Mouse (Mus musculus) left cerebral cortex, adult 8-10 months (tissue): ENCODE data around the gene Gpr183. TPM values are rescaled to one million over a fixed set of nuclear protein-coding genes. Genes with fewer than 3 reads are reported as not detected.

ENCODE experiments used
- DNase-seq, 2 experiments: peaks; one replicate each; pipeline ENCODE4 v3.0.0; 2022; ENCODE audit warnings: low spot score in 2 of 2
- total RNA-seq, 4 experiments: library from RNA; stranded (reverse); gene quantifications; 2 replicates each; pipeline ENCODE4 v1.2.4; 2022

The Gpr183 gene
- total RNA-seq, 4 experiments from 2014 or later = 0.44 to 2.6 (median 1.2) TPM

GRCm38 (mm10) chr14:121932180-121932579 is 32.8 kb downstream of the Gpr183 start:
- DNase-seq = no peak

- DNase-seq = no peak
Observed at GRCm38 (mm10) chr14:121931594-121931993, 33.4 kb downstream of the Gpr183 start.

GRCm38 (mm10) chr14:121930731-121931383 is 34.1 kb downstream of the Gpr183 start:
- no peak for DNase-seq

- no peak for DNase-seq
Observed at GRCm38 (mm10) chr14:121929243-121929951, 35.6 kb downstream of the Gpr183 start.

DNA sequence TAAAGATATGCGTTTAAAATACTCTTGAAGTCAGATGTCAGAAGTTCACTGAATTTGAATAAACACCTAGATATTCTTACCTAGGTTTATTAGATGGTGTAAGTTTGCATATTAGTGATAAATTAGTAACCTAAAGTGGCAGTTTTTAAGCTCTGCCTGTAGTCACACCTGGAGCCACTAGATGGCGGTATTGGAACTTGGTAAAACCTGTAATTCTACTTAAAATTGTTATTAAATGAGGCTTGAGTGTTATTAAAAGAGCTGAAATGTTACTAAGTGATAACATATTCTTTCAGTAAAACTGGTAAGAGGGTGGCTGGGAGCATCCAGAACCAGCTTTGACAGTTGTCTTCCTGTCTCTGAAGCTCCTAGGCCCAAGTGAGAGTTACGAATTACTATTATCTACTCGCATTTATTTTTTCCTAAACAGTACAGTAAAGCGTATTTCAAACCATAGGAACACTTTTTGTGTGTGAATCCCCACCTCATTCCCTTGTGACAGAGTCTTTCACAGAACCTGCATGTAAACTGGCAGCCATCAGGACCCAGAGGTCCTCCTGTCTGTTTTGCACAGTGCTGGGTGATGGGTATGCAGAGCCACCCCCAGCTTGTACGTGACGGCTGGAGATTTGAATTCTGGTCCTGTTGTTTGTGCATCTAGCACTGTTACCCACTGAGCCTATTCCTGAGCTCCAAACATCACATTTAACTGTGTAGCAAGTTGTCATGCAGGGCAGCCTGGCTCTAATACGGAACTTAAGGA is 36.4 kb downstream of the Gpr183 start:
- no peak for DNase-seq

- DNase-seq = no peak
Observed at GRCm38 (mm10) chr14:121927451-121927850, 37.5 kb downstream of the Gpr183 start.

- no peak for DNase-seq
Observed at GRCm38 (mm10) chr14:121926901-121927300, 38.1 kb downstream of the Gpr183 start.

- DNase-seq = no peak
Observed at GRCm38 (mm10) chr14:121924876-121925275, 40.1 kb downstream of the Gpr183 start.

GRCm38 (mm10) chr14:121922731-121923130 is 42.3 kb downstream of the Gpr183 start:
- DNase-seq = peak in 1 of 2 experiments; percentile 2

- DNase-seq = peak in 1 of 2 experiments; percentile 1
Observed at GRCm38 (mm10) chr14:121922016-121922415, 43.0 kb downstream of the Gpr183 start.

- peak in 1 of 2 experiments; percentile 4 for DNase-seq
Observed at GRCm38 (mm10) chr14:121920511-121921124, 44.4 kb downstream of the Gpr183 start.

DNA sequence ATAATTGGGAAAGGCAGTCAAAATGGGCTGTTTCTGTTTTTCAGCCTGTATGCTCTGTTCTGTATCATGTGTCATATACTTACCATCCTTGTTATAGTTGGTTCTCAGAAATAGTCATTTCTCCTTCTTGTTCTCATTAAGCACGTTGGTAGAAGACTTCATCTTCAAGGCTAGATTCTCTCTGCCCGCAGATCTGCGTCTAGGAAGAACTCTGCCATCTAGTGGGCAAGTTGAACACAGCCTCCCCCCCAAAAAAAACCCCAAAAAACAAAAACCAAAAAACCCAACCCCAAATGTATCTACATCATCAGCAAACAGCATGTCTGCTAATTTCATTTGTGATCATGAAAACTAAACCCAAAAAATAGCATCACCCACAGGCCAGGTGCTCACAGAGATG is 45.2 kb downstream of the Gpr183 start:
- DNase-seq = peak in 1 of 2 experiments; percentile 2

GRCm38 (mm10) chr14:121918266-121918665 is 46.7 kb downstream of the Gpr183 start:
- peak in 1 of 2 experiments; percentile 0 for DNase-seq

DNA sequence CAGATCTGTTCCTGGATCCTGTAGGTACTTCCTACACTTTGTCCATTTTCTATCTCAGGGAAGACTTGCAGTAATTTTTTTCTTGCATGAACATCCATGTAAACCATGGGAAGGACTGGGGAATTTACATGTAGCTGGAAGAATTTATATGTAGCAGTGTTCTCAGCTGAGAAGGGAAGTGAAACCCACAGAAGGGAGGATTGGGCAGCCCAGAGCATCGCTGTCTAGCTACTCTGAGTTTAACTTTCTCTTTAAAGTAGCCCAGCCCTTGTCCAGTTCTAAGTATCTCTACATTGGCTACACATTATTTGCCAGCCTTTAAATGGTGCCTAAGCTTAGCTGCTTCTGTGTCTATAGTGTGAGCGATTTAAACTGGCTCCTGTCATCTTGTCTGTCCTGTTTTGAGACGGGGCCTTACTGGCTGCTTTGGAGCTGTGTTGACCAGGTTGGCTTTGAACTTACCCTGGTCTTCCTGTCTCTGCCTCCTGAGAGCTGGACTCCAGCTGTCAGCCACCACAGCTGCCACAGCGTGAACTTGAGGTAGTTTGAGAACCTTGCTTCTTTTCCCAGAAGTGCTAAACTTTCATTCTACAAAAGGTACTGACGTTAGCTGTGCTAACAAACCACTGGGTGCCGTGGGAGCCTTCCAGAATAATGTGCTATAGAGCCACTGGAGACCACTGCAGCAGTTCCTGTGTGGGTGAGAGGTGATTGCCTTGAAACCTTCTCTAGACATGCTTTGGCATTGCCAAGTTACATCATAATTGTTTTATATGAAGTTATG is 48.5 kb downstream of the Gpr183 start:
- DNase-seq = no peak

DNA sequence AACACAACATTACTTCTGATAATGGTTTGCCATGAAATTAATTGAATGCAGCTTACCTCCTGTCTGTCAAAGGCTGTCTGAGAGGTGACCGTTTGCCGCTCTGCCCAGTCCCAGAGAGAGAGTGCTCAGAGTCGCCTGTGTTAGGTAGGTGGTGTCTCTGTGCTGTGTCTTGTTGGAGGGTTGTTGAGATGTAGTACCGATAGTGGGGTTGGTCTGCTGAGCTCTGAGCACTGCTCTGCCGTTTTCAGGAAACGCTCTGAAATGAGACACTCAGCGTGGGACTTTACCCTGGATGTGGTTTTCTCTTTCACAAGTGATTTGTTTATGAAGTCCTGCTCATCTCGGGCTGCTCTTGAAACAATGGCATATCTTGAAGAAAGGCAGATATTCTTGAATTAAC is 49.4 kb downstream of the Gpr183 start, which contains the start of gene Gpr18:
Gene Gpr18 (minus strand): TSS at position 161 of the 400 bp plus-strand sequence.
- DNase-seq = no peak

DNA sequence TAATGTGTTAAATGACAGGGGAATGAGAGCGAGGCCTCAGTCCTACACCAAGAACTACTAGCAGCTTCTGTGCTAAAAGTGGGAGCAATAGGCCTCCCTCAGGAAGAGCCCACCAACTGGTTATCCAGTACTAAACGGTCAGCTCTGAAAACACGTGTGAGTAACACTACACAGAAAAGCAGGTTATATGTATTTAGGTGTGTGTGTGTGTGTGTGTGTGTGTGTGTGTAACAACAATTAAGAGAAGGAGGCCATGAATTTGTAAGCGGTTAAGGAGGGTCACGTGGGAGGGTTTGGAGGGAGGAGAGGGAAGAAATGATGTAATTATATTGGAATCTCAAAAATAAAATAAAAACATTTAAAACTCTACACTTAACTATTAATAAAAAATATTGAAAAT is 49.9 kb downstream of the Gpr183 start:
- DNase-seq = no peak

DNA sequence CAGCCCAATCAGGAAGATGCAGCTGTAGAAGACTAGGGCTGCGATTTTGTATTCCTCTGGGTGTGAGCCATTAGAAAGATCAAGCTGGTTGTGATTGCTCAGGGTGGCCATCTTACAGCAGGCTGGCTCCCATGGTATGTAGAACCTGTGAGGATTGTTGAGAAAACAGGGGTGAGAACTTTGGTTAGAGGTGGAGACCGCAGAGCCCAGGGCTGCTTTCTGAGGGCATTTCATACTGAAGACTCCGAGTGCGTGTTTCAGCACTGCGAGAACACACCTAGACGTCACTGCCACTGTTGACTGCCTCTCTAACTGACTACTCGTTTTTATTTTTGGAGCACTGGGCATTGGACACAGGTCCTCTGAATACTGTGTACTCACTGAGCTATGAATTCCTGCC is 52.5 kb downstream of the Gpr183 start:
- no peak for DNase-seq

- DNase-seq = no peak
Observed at GRCm38 (mm10) chr14:121909868-121910267, 55.1 kb downstream of the Gpr183 start.

DNA sequence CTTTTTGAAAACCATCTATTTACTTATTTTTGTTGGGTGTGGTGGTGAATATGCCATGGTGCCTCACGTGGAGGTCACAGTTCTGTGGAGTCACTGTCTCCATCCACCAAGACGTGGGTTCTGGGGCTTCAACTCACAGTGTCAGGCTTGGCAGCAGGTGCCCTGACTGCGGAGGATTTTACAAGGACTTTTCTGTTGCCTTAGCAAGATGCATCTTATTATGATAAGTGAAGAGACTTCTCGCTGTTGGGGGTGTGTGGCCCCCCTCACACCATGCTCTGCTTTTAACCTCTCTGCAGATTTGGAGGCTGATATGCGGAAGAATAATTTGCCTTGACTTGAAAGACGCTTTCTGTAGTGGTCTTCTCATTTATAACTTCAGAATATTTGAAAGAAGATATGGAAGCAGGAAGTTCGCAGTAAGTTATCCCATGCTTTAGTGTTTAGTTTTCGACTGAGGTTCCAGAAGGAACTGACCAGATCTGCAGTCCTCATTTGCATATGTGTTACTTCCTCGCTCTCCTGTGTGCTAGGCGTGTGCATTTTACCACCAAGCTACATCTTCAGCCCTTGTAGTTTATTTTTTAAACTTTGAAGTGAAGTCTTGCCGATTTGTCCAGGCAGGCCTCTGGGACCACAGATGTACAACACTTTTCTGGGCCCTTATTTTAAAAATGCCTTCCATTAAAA is 57.9 kb downstream of the Gpr183 start:
- no peak for DNase-seq

DNA sequence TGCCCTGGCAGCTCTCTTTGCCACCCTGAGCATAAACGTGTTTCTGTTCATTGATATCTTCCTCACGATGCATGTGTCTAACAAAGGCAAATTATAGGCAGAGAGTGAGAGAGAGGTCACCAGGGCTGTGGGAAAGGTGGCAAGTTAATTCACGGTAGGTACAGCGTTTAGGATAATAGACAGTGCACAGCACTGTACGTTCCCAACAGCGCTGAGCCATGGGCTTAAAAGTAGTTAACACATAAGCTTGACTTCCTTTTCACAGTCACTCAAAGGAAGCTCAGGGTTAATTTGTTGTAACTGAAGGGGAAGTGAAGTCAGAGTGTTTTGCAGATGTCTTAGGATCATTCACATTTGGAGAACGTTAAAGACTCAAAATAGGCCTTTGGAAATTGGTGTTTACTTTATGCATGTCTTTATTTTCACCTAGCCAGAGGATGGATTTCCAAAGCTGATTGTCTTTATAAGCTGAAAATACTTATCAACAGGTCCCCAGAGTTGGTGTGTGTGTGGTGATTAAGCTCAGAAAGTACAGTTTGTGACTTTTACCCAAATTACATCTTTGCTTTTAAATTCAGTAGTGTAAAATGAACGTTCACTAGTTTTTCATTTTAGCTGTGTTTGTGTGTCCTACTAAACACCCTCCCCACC is 58.5 kb downstream of the Gpr183 start:
- no peak for DNase-seq
